Mouse (Mus musculus): ENCODE measurements at regions not wholly inside any gene's neighbourhood (a gene's known extent, or its start where the extent isn't known, plus 50 kb on each side); places are given as distances from the start of the nearest gene placed in this dataset.
A peak's percentile ranks its signal among the peaks of the same experiment; 100 is the strongest.

GRCm38 (mm10) chr10:68360765-68361483 lies 82.4 kb upstream of the Arid5b start:
- Histone ChIP-seq H3ac (ENCODE audit: control insufficient read depth, insufficient read length, low read depth) (no peak overlapping the region), H3K79me3 (ENCODE audit: low read depth) (no peaks in the 10 kb centered on the region), H3K79me2 (ENCODE audit: control insufficient read depth, insufficient read depth) (no peaks in the 10 kb centered on the region), H3K27me3 (ENCODE audit: control insufficient read depth, insufficient read depth, insufficient read length) (no peaks in the 10 kb centered on the region), H3K36me3 (ENCODE audit: control insufficient read depth, insufficient read depth) (no peaks in the 10 kb centered on the region), H3K4me3 (ENCODE audit: insufficient read depth, poor library complexity, severe bottlenecking) (no peak overlapping the region)
- TF ChIP-seq MYOG (IDR thresholded peaks at IDR 0.05; ENCODE audit: control insufficient read depth, extremely low read depth, insufficient read length) (no peak), MYOD1 (IDR thresholded peaks at IDR 0.05; ENCODE audit: control insufficient read depth, insufficient read length, low read depth) (no peak), USF1 (IDR thresholded peaks at IDR 0.05; ENCODE audit: low read depth) (no peak), FOSL1 (IDR thresholded peaks at IDR 0.05; ENCODE audit: insufficient read depth, low read length, poor library complexity, severe bottlenecking) (no peak), CEBPB (IDR thresholded peaks at IDR 0.05; ENCODE audit: low read depth) (no peak), CTCF (IDR thresholded peaks at IDR 0.05; ENCODE audit: control insufficient read depth, insufficient read depth, insufficient read length) (no peak), MAX (IDR thresholded peaks at IDR 0.05) (no peak)

DNA sequence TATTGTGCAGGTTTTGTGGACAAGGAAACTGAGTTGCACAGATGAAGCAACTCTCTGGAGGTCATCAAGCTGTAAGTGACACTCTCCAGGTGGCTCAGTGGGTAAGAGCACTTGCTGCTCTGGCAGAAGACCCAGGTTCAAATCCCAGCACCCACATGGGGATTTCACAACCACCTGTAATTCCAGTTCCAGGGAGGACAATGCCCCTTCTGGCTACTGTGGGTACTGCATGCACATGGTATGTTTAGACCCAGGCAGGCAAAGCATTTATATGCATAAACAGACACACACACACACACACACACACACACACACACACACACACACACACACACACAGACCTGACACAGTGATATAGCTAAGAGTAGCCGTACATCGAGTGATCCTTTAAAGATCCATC lies 80.6 kb upstream of the Arid5b start:
- H3K4me3 ChIP-seq (ENCODE audit: insufficient read depth, poor library complexity, severe bottlenecking) = no peak overlapping the region
- no peak overlapping the region for H3ac ChIP-seq (ENCODE audit: control insufficient read depth, insufficient read length, low read depth)
- no peaks in the 10 kb centered on the region for H3K27me3 ChIP-seq (ENCODE audit: control insufficient read depth, insufficient read depth, insufficient read length)
- no peaks in the 10 kb centered on the region for H3K79me2 ChIP-seq (ENCODE audit: control insufficient read depth, insufficient read depth)
- H3K79me3 ChIP-seq (ENCODE audit: low read depth) = no peaks in the 10 kb centered on the region
- H3K36me3 ChIP-seq (ENCODE audit: control insufficient read depth, insufficient read depth) = no peaks in the 10 kb centered on the region
- TF ChIP-seq CEBPB (IDR thresholded peaks at IDR 0.05; ENCODE audit: low read depth) (peak; percentile 1), FOSL1 (IDR thresholded peaks at IDR 0.05; ENCODE audit: insufficient read depth, low read length, poor library complexity, severe bottlenecking) (no peak), CTCF (IDR thresholded peaks at IDR 0.05; ENCODE audit: control insufficient read depth, insufficient read depth, insufficient read length) (no peak), USF1 (IDR thresholded peaks at IDR 0.05; ENCODE audit: low read depth) (no peak), MYOG (IDR thresholded peaks at IDR 0.05; ENCODE audit: control insufficient read depth, extremely low read depth, insufficient read length) (no peak)

DNA sequence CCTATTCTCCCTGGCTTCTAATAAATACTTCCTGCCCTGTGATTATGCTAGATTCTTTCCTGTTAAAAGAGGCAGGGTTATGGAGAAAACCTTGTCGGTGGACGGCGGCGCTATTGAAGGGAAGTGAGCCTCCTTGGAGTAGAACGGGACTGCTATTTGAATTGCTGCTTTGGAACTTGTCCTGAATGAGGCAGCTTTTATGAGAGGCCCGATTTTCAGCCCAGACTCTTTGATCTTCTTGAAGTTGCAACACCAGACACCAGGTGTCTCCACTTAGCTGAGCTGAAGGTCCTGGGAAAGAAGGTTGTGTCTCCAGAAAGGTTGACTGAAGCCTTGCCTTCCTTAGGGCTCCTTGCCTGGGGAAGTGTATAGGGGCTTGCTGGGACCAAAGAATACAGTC lies 78.4 kb upstream of the Arid5b start:
- no peak for TF ChIP-seq FOSL1 (IDR thresholded peaks at IDR 0.05; ENCODE audit: insufficient read depth, low read length, poor library complexity, severe bottlenecking)
- no peak for TF ChIP-seq MYOG (IDR thresholded peaks at IDR 0.05; ENCODE audit: control insufficient read depth, extremely low read depth, insufficient read length)
- TF ChIP-seq USF1 (IDR thresholded peaks at IDR 0.05; ENCODE audit: low read depth) = no peak
- no peak for TF ChIP-seq MYOD1 (IDR thresholded peaks at IDR 0.05; ENCODE audit: control insufficient read depth, insufficient read length, low read depth)
- H3K36me3 ChIP-seq (ENCODE audit: control insufficient read depth, insufficient read depth) = no peaks in the 10 kb centered on the region
- H3K79me3 ChIP-seq (ENCODE audit: low read depth) = no peaks in the 10 kb centered on the region
- H3K4me3 ChIP-seq (ENCODE audit: insufficient read depth, poor library complexity, severe bottlenecking) = no peak overlapping the region
- H3ac ChIP-seq (ENCODE audit: control insufficient read depth, insufficient read length, low read depth) = no peak overlapping the region
- H3K79me2 ChIP-seq (ENCODE audit: control insufficient read depth, insufficient read depth) = no peaks in the 10 kb centered on the region
- no peaks in the 10 kb centered on the region for H3K27me3 ChIP-seq (ENCODE audit: control insufficient read depth, insufficient read depth, insufficient read length)

DNA sequence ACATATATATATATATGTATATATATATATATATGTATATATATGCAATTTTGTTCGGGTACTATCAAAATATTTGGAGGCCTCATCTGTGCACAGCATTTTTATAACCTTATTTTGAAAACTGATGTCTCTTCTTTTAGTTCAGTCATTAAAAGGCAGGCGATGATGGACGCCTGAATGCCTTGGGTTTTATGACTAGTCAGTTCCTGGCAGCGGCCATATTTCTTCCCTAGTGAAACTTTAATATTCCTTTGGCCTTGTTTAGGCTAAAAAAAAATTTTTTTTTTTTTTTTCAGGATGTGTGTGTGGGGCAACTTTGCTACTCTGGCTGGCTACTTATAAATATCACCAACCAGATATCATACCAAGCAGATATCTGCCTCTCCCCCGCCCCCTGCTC lies 78.0 kb upstream of the Arid5b start:
- no peak overlapping the region for H3ac ChIP-seq (ENCODE audit: control insufficient read depth, insufficient read length, low read depth)
- H3K4me3 ChIP-seq (ENCODE audit: insufficient read depth, poor library complexity, severe bottlenecking) = no peak overlapping the region

DNA sequence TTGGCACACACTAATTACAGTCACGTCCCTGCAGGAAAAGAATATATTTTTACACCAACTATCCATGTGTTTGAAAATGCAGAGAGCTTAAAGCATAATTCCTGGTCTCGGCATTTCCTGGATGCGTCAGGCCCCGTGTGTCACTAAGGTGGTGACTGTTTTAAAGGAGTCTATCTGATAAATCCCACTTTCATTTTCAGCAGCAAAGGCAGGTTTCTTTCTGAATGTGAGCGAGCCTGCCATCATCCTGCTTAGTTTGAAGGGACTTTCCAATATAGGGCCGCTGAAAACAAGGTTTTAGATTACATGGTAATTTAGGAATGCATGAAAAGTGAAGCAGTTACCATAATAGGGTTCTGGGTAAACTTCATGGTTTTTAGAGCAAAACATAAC lies 77.5 kb upstream of the Arid5b start:
- TF ChIP-seq USF1 (IDR thresholded peaks at IDR 0.05; ENCODE audit: low read depth) = no peak
- H3K4me3 ChIP-seq (ENCODE audit: insufficient read depth, poor library complexity, severe bottlenecking) = no peak overlapping the region

More for the DNA sequence above, 78.0 kb upstream of the Arid5b start:
- H3K36me3 ChIP-seq (ENCODE audit: control insufficient read depth, insufficient read depth) = no peaks in the 10 kb centered on the region
- no peak for TF ChIP-seq USF1 (IDR thresholded peaks at IDR 0.05; ENCODE audit: low read depth)
- TF ChIP-seq MAX (IDR thresholded peaks at IDR 0.05) = no peak
- TF ChIP-seq CEBPB (IDR thresholded peaks at IDR 0.05; ENCODE audit: low read depth) = no peak
- TF ChIP-seq MYOD1 (IDR thresholded peaks at IDR 0.05; ENCODE audit: control insufficient read depth, insufficient read length, low read depth) = no peak
- no peak for TF ChIP-seq MYOG (IDR thresholded peaks at IDR 0.05; ENCODE audit: control insufficient read depth, extremely low read depth, insufficient read length)
- TF ChIP-seq FOSL1 (IDR thresholded peaks at IDR 0.05; ENCODE audit: insufficient read depth, low read length, poor library complexity, severe bottlenecking) = no peak
- no peak for TF ChIP-seq CTCF (IDR thresholded peaks at IDR 0.05; ENCODE audit: control insufficient read depth, insufficient read depth, insufficient read length)
- no peaks in the 10 kb centered on the region for H3K79me3 ChIP-seq (ENCODE audit: low read depth)
- no peaks in the 10 kb centered on the region for H3K27me3 ChIP-seq (ENCODE audit: control insufficient read depth, insufficient read depth, insufficient read length)
- H3K79me2 ChIP-seq (ENCODE audit: control insufficient read depth, insufficient read depth) = no peaks in the 10 kb centered on the region

DNA sequence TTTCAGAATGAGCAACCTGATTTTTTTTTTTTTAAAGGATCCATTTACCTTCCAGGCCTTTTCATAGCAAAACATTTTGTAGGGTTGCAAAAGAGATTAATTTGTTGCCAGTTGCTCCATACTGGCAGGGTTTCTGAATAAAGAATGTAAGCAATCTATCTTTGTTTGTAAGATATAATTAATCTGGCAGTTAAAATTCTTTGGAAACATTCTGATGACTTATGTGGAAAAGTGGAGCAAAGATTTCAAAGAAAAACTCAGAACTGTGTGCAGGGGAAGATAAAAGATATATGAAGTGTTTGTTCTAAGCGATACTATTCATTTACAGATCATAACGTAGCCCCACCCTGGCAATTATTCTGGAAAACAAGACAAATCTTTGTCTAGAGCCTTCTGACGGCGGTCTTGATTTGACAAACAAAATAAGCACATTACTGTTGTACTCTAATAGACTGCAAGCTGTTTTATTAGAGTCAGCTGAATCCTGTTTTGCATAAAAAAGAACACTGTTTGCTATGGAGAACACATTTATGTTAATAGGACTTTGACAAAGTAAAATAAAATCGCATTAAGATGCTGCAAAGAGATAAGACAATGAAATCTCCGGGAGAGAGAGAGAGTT lies 77.0 kb upstream of the Arid5b start:
- H3ac ChIP-seq (ENCODE audit: control insufficient read depth, insufficient read length, low read depth) = no peak overlapping the region
- no peaks in the 10 kb centered on the region for H3K79me3 ChIP-seq (ENCODE audit: low read depth)
- no peaks in the 10 kb centered on the region for H3K36me3 ChIP-seq (ENCODE audit: control insufficient read depth, insufficient read depth)
- no peaks in the 10 kb centered on the region for H3K27me3 ChIP-seq (ENCODE audit: control insufficient read depth, insufficient read depth, insufficient read length)
- TF ChIP-seq MYOD1 (IDR thresholded peaks at IDR 0.05; ENCODE audit: control insufficient read depth, insufficient read length, low read depth) (no peak), CTCF (IDR thresholded peaks at IDR 0.05; ENCODE audit: control insufficient read depth, insufficient read depth, insufficient read length) (no peak), MAX (IDR thresholded peaks at IDR 0.05) (no peak), USF1 (IDR thresholded peaks at IDR 0.05; ENCODE audit: low read depth) (no peak), FOSL1 (IDR thresholded peaks at IDR 0.05; ENCODE audit: insufficient read depth, low read length, poor library complexity, severe bottlenecking) (no peak), CEBPB (IDR thresholded peaks at IDR 0.05; ENCODE audit: low read depth) (no peak), MYOG (IDR thresholded peaks at IDR 0.05; ENCODE audit: control insufficient read depth, extremely low read depth, insufficient read length) (no peak)
- H3K79me2 ChIP-seq (ENCODE audit: control insufficient read depth, insufficient read depth) = no peaks in the 10 kb centered on the region
- H3K4me3 ChIP-seq (ENCODE audit: insufficient read depth, poor library complexity, severe bottlenecking) = no peak overlapping the region

More for the DNA sequence above, 77.5 kb upstream of the Arid5b start:
- no peak overlapping the region for H3ac ChIP-seq (ENCODE audit: control insufficient read depth, insufficient read length, low read depth)
- no peaks in the 10 kb centered on the region for H3K36me3 ChIP-seq (ENCODE audit: control insufficient read depth, insufficient read depth)
- H3K79me3 ChIP-seq (ENCODE audit: low read depth) = no peaks in the 10 kb centered on the region
- H3K79me2 ChIP-seq (ENCODE audit: control insufficient read depth, insufficient read depth) = no peaks in the 10 kb centered on the region
- no peaks in the 10 kb centered on the region for H3K27me3 ChIP-seq (ENCODE audit: control insufficient read depth, insufficient read depth, insufficient read length)

Measured in C2C12 (cell line).